Mouse (Mus musculus) forebrain, embryonic 15.5 days (tissue): ENCODE results near the gene Rgs6. TPM values are rescaled to one million over a fixed set of nuclear protein-coding genes. Genes with fewer than 3 reads are reported as not detected.

Experiments used
- ATAC-seq: fragments of 200-750 bp; cut with Nextera tagmentation; replicated peaks from 2 replicates; pipeline ENCODE4 v1.8.0; 2017; ENCODE audit warnings: mild to moderate bottlenecking, moderate TSS enrichment, moderate library complexity
- H3K27ac ChIP-seq: fragments of 300-500 bp; sonication (generic); replicated peaks from 2 replicates; pipeline ENCODE4 v1.5.1; 2015; ENCODE audit warnings: mild to moderate bottlenecking, inconsistent platforms
- H3K27me3 ChIP-seq: fragments of 300-500 bp; sonication (generic); 2 replicates; pipeline ENCODE4 v1.6.1; 2015; ENCODE audit warnings: inconsistent platforms
- H3K36me3 ChIP-seq: fragments of 300-500 bp; sonication (generic); 2 replicates; pipeline ENCODE4 v1.6.1; 2015; ENCODE audit warnings: mild to moderate bottlenecking, inconsistent platforms
- H3K4me1 ChIP-seq: fragments of 300-500 bp; sonication (generic); 2 replicates; pipeline ENCODE4 v1.6.1; 2015; ENCODE audit warnings: inconsistent platforms
- H3K4me2 ChIP-seq: fragments of 300-500 bp; sonication (generic); replicated peaks from 2 replicates; pipeline ENCODE4 v1.6.1; 2015; ENCODE audit warnings: mild to moderate bottlenecking, inconsistent platforms
- H3K4me3 ChIP-seq: fragments of 300-500 bp; sonication (generic); 2 replicates; pipeline ENCODE4 v1.5.1; 2015; ENCODE audit warnings: mild to moderate bottlenecking, inconsistent platforms
- H3K9ac ChIP-seq: fragments of 300-500 bp; sonication (generic); replicated peaks from 2 replicates; pipeline ENCODE4 v1.6.1; 2015; ENCODE audit warnings: mild to moderate bottlenecking, inconsistent platforms
- H3K9me3 ChIP-seq: fragments of 300-500 bp; sonication (generic); 2 replicates; pipeline ENCODE4 v1.6.1; 2016; ENCODE audit warnings: inconsistent platforms
- WGBS: fragments of 180-500 bp; shearing (Covaris S2); methylation state at CpG from one replicate; pipeline ENCODE4 v1.1.7; 2015; ENCODE audit warnings: mixed read lengths; 5-methylcytosine and 5-hydroxymethylcytosine counted together
- polyA plus RNA-seq: library from polyadenylated mRNA; unstranded; fragments of >200 nt; fragmentation: Nextera tagmentation; extraction: Ambion mirVana; gene quantifications from 2 replicates; pipeline ENCODE4 v1.2.1, GENCODE M21; 2015

The Rgs6 gene
- polyA plus RNA-seq, 1 experiment from 2014 or later: 11.6 TPM

DNA sequence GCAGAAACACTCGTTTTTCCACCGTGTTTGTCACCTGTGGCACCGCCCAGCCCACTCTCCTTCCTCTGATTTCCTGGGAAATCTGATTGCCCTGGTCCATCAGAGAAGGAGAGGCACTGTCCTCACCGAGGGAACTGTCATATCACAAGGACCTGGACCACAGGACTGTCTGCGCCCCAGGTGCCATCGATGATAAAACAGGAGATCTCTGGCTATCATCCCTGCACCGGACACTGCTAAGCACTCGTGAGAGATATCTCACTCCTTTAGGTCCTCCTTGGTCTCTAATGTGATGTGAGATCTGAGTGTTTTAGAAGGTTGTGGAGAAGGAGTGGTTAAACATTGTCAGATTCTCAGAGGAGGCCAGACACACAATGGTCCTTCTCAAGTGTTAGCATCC, 462.4 kb downstream of the Rgs6 start:
- H3K9me3 ChIP-seq: no peaks in the 10 kb centered on the region
- no peak overlapping the region for H3K9ac ChIP-seq
- 94% methylated on average over 8 of the region's 8 CpGs for WGBS
- H3K4me2 ChIP-seq: no peak overlapping the region
- no peak overlapping the region for H3K27ac ChIP-seq
- no peaks in the 10 kb centered on the region for H3K27me3 ChIP-seq
- H3K4me3 ChIP-seq: no peak overlapping the region
- H3K36me3 ChIP-seq: no peaks in the 10 kb centered on the region
- H3K4me1 ChIP-seq: peaks cover 5% of the 10 kb centered on the region; the same call in 1 of the 2 replicates
- ATAC-seq: no peak

DNA sequence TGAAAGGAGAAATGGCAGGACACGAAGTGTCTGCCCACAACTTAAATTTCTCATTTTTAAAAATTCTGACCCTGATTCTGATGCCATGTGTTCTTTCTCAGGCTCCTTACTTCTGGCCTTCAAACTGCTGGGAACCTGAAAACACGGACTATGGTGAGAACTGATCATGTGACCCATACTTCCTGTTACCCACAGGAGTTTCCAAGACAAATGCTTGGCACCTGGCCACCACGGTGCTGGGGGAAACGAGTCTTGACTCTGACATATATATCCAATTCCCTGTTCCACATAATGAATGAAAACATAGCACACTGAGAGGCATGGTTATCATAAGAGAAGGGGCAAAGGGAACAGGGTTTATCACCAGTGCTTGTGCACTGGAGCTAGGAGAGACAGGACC, 464.3 kb downstream of the Rgs6 start:
- Histone ChIP-seq H3K27me3 (no peaks in the 10 kb centered on the region), H3K36me3 (no peaks in the 10 kb centered on the region)
- 71% methylated on average over 4 of the region's 4 CpGs for WGBS

DNA sequence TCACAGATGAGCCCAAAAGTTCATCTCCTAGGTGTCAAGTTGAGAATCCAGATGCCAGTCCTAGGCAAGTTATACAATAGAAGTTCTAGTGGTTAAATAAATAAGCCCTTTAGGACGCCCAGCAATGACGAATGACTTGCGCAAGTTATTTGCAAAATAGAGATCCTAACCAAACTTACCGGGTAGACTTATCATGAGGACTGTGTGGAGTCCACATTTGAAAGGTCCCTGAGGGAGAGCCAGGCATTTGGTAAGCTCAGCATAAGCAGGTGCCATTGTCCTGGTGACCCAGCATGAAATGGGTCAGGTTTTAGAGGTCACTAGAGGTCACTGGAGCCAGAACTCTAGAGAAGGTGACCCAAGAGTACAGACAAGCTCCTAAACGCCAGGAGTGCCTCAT, 467.6 kb downstream of the Rgs6 start:
- no peaks in the 10 kb centered on the region for H3K27me3 ChIP-seq
- 92% methylated on average over 5 of the region's 5 CpGs for WGBS
- no peaks in the 10 kb centered on the region for H3K4me1 ChIP-seq
- no peak for ATAC-seq
- no peak overlapping the region for H3K9ac ChIP-seq
- H3K36me3 ChIP-seq: no peaks in the 10 kb centered on the region
- no peak overlapping the region for H3K4me2 ChIP-seq
- no peaks in the 10 kb centered on the region for H3K9me3 ChIP-seq
- no peak overlapping the region for H3K27ac ChIP-seq
- H3K4me3 ChIP-seq: no peak overlapping the region

More for the DNA sequence above, 464.3 kb downstream of the Rgs6 start:
- H3K27ac ChIP-seq: no peak overlapping the region
- no peak for ATAC-seq
- H3K9me3 ChIP-seq: no peaks in the 10 kb centered on the region
- no peak overlapping the region for H3K4me2 ChIP-seq
- H3K4me3 ChIP-seq: no peak overlapping the region
- H3K9ac ChIP-seq: no peak overlapping the region
- peaks cover 5% of the 10 kb centered on the region; the same call in 1 of the 2 replicates for H3K4me1 ChIP-seq

DNA sequence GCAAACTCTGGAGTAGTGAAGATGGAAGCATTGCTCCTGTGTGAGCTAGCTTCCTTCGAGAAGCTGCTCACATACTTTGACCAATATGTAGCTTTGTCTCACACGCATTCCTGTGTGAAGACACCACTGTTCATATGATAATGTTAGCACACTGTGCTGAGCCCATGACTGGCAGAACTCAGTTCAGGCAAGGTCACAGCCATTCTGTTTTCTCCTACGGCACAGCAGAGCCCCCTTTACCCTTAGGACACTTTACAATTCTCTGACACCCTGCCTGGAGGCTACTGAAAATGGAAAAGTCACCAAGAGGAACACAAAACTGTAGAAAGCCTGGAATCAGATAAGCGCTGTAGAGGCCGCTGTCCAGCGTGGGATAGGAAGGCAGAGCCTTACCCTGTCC, 478.3 kb downstream of the Rgs6 start:
- no peak overlapping the region for H3K27ac ChIP-seq
- WGBS: 84% methylated on average over 6 of the region's 6 CpGs

DNA sequence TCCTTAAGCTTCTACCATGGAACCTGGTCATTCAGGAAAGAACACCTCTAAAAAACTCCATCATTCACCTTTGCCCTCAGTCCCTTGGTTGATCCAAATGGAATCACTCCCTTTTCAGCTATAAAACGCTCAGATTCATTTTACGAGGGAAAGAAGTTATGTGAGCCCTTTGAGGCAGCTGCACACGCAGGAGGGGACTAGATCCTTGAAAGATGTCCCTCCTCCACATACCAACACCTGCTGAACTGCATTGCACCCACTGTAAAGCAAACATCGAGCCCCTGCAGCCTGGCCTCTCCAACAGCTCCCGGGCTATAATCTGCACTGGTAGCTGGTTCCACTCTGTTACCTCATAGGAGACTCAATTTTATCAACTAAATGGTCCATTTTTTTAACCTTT, 482.8 kb downstream of the Rgs6 start:
- H3K4me3 ChIP-seq: no peak overlapping the region
- no peaks in the 10 kb centered on the region for H3K36me3 ChIP-seq
- no peak for ATAC-seq
- no peaks in the 10 kb centered on the region for H3K27me3 ChIP-seq
- H3K27ac ChIP-seq: no peak overlapping the region
- 86% methylated on average over 5 of the region's 5 CpGs for WGBS
- no peak overlapping the region for H3K9ac ChIP-seq
- H3K9me3 ChIP-seq: no peaks in the 10 kb centered on the region
- peaks cover 17% of the 10 kb centered on the region for H3K4me1 ChIP-seq
- H3K4me2 ChIP-seq: no peak overlapping the region

More for the DNA sequence above, 478.3 kb downstream of the Rgs6 start:
- Histone ChIP-seq H3K4me1 (no peaks in the 10 kb centered on the region), H3K9ac (no peak overlapping the region), H3K36me3 (no peaks in the 10 kb centered on the region), H3K9me3 (no peaks in the 10 kb centered on the region), H3K4me3 (no peak overlapping the region), H3K4me2 (no peak overlapping the region), H3K27me3 (no peaks in the 10 kb centered on the region; the same call in 1 of the 2 replicates)
- no peak for ATAC-seq

DNA sequence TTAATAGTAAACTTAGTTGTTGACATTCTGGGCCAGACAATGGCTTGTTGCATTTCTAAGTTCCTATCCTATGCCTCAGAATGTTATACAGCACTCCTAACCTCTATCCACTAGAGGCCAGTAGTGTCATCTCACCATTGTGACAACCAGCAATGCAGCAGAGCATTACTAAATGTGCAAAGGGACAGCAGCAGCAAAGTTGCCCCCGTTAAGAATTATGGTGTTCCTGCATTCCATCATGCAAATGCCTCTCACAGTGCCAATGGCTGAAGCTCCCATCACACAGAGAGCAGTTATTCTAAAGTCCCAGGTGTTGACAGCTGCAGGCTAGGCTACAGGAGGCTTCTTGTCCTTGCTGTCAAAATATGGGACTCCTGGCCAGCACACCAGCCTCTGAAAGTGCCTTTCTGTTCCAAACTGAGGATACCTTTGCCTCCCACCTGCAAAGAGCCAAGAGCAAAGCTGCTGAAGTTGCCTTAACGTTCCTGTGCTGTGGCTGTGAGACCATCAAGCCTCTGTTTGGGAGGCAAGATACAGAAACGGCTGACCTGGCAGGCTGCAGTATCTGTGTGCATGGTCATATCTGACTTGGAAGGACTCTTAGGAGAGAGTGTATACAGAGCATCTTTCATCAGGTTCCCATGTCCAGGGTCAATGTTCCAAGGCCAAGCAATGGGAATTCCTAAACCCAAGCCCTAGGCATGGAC, 484.2 kb downstream of the Rgs6 start:
- no peak overlapping the region for H3K27ac ChIP-seq
- no peaks in the 10 kb centered on the region for H3K36me3 ChIP-seq
- no peak for ATAC-seq
- no peaks in the 10 kb centered on the region for H3K27me3 ChIP-seq
- H3K4me2 ChIP-seq: no peak overlapping the region
- H3K9ac ChIP-seq: no peak overlapping the region
- H3K4me3 ChIP-seq: no peak overlapping the region
- 44% methylated on average over 3 of the region's 3 CpGs for WGBS
- H3K4me1 ChIP-seq: peaks cover 17% of the 10 kb centered on the region
- no peaks in the 10 kb centered on the region for H3K9me3 ChIP-seq

DNA sequence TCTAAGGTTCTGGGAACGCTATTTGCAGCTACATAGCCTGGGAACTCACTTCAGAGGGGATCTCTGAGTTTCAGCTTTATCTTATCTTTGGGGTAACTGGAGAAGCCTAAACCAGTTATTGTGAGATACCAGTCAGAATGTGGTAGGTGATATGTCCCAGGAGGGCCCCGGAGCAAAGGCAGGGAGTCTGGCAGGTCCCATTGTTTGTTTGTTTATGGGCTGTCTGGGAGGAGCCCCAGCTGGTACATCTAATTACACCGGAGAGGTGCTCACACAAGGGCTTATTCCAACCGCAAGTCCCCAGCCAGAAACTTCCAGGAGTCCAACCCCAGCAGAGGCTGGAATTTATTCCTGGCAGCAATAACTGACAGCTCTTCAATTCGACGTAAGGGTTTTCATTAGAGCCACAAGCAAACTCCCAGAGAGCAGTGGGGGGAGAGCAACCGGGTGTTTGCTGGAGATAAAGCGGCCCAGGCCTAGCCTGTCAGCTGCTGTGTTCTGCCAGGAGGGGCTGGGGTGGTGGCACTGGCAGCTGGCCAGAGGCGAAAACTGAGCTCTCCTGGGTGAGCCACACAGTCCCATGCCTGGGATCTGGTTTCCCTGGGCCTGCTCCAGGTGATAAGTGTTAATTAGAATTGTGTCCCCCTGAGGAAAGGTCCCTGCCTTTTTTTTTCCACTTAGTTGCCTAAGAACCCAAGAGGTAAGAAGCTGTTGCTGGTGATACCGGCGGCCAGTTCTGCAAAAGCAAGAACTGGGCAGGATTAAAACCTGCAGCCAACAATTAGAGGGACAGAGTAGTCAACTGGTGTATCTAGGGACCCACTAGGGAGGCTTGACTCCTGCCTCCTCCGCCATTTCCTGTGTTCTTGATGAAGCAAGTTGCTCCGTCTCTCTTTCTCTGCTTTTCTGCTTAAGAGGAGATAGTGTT, 485.1 kb downstream of the Rgs6 start:
- ATAC-seq: peak; percentile 91
- Histone ChIP-seq H3K9me3 (no peaks in the 10 kb centered on the region), H3K4me2 (no peak overlapping the region), H3K4me3 (no peak overlapping the region), H3K9ac (no peak overlapping the region), H3K27ac (peak overlapping the region; percentile 28; the same call in 1 of the 2 replicates), H3K4me1 (peaks cover 17% of the 10 kb centered on the region), H3K27me3 (no peaks in the 10 kb centered on the region), H3K36me3 (no peaks in the 10 kb centered on the region)
- 22% methylated on average over 13 of the region's 13 CpGs for WGBS

DNA sequence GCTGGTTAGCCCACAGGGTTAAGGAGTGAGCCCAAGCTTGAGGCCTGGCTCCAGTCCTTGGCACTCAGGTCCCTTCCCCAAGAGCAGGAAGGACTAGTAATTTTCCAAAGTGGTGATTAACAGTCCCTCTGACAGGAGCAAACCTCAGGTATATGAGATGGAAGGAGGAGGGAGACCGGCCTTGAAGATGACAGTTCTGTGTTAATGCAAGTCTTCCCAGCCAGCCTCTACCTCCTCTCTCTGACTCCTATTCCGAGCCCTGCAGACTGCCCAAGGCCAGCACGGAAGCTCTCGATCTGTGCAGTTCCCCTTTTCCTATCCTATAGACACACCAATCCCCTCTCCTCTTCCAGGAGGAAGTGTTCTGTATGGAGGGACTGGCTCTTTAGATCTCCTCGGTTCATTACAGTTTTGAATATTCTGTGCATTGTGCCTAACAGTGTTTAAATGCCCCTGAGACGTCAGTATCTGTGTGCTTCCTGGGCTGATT, 485.8 kb downstream of the Rgs6 start:
- Histone ChIP-seq H3K9me3 (no peaks in the 10 kb centered on the region), H3K4me2 (no peak overlapping the region), H3K4me3 (no peak overlapping the region), H3K4me1 (peaks cover 17% of the 10 kb centered on the region), H3K27me3 (no peaks in the 10 kb centered on the region), H3K36me3 (no peaks in the 10 kb centered on the region), H3K9ac (no peak overlapping the region), H3K27ac (peak overlapping the region; percentile 28; the same call in 1 of the 2 replicates)
- 73% methylated on average over 6 of the region's 6 CpGs for WGBS
- ATAC-seq: no peak

DNA sequence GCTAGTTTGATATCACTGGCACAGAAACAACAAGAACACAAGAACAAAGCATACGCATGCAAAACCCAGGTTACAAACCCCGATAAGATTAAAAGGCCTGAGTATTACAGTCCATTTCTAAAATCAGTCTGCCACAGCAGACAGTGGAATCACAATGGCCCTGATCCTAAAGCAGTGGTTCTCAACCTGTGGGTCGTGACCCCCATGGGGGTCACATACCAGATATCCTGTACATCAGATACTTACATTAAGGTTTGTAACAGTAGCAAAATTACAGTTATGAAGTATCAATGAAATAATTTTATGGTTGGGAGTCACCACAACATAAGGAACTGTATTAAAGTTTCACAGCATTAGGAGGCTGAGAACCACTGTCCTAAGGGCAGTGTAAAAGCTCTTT, 488.1 kb downstream of the Rgs6 start:
- no peak for ATAC-seq
- H3K9me3 ChIP-seq: no peaks in the 10 kb centered on the region
- H3K27ac ChIP-seq: no peak overlapping the region
- no peak overlapping the region for H3K4me2 ChIP-seq
- H3K9ac ChIP-seq: no peak overlapping the region
- 95% methylated on average over 3 of the region's 3 CpGs for WGBS
- no peaks in the 10 kb centered on the region for H3K27me3 ChIP-seq
- no peaks in the 10 kb centered on the region for H3K36me3 ChIP-seq
- H3K4me3 ChIP-seq: no peak overlapping the region
- H3K4me1 ChIP-seq: peaks cover 17% of the 10 kb centered on the region

DNA sequence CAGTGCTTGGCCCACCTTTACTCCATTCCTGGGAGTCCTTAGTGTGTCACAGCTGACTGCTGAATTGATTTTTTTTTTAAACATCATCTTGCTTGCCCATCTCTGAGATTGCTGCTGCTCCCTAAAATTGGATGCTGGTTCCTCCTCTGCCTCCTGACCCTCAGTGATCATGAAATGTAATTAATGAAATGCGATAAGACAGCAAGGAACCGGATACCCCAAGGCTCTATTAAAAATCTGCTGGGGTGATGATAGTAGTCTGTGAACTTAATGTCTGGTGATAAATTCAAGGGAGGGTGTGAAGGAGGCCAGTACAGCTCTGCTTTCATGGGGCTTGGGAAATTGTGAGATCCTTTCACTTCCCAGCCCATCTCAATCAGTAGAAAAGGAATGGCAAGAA, 489.4 kb downstream of the Rgs6 start:
- ATAC-seq: no peak
- H3K4me3 ChIP-seq: no peak overlapping the region

DNA sequence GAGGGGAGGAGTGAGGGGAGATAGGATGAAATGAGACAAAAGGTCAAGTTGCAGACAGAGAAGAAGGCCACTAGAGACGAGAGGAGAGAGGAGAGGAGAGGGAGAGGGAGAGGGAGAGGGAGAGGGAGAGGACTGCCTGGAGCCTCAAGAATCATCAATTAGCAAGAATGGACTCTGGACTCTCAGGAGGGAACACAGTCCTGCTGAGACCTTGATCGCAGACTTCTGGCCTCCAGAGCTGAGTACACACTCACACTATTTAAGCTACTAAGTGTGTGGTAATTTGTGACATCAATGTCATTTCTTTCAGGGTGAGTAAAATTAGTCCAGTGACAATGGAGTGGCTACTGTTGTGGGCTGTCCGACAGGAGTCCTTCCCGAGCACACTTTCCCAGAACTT, 495.3 kb downstream of the Rgs6 start:
- no peak for ATAC-seq
- no peak overlapping the region for H3K27ac ChIP-seq
- no peaks in the 10 kb centered on the region for H3K27me3 ChIP-seq
- H3K4me1 ChIP-seq: no peaks in the 10 kb centered on the region
- no peaks in the 10 kb centered on the region for H3K36me3 ChIP-seq
- WGBS: 84% methylated on average over 3 of the region's 4 CpGs
- no peak overlapping the region for H3K4me2 ChIP-seq
- no peak overlapping the region for H3K9ac ChIP-seq
- no peak overlapping the region for H3K4me3 ChIP-seq
- H3K9me3 ChIP-seq: no peaks in the 10 kb centered on the region

More for the DNA sequence above, 489.4 kb downstream of the Rgs6 start:
- Histone ChIP-seq H3K9ac (no peak overlapping the region), H3K4me2 (no peak overlapping the region), H3K27me3 (no peaks in the 10 kb centered on the region), H3K27ac (no peak overlapping the region), H3K4me1 (peaks cover 13% of the 10 kb centered on the region), H3K36me3 (no peaks in the 10 kb centered on the region), H3K9me3 (no peaks in the 10 kb centered on the region)
- WGBS: 91% methylated on average over 2 of the region's 2 CpGs

DNA sequence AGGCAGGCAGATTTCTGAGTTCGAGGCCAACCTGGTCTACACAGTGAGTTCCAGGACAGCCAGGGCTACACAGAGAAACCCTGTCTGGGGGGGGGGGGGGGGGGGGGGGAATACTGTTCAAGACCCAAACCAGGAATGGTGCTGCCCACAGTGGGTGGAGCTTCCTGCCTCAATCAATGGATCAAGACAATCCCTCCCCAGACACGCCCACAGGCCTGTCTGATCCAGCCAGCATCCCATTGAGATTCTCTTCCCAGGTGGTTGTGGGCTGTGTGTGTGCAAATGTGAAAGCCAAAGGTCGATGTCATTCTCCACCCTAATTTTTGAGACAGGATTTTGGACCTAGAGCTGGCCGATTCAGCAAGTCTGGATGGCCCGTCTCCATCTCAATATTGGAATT, 496.5 kb downstream of the Rgs6 start:
- Histone ChIP-seq H3K27ac (no peak overlapping the region), H3K4me2 (no peak overlapping the region), H3K36me3 (no peaks in the 10 kb centered on the region), H3K4me3 (no peak overlapping the region), H3K9me3 (no peaks in the 10 kb centered on the region), H3K9ac (no peak overlapping the region), H3K4me1 (no peaks in the 10 kb centered on the region), H3K27me3 (no peaks in the 10 kb centered on the region)
- no peak for ATAC-seq
- WGBS: 89% methylated on average over 5 of the region's 5 CpGs
